Mouse (Mus musculus) liver, embryonic 14.5 days (tissue): ENCODE data around the gene Acvr2a.

Source experiments
- CTCF ChIP-seq: IDR thresholded peaks from 2 replicates; pipeline ENCODE4 v1.5.1; 2016; ENCODE audit warnings: antibody characterized with exemption, low read depth, control low read depth
- EP300 ChIP-seq: IDR thresholded peaks from 2 replicates; pipeline ENCODE4 v1.6.1; 2016; ENCODE audit warnings: antibody characterized with exemption, low read depth

- TF ChIP-seq EP300 (no peak), CTCF (no peak)
Observed at GRCm38 (mm10) chr2:48813371-48814222, at the start of gene Acvr2a.
